Mouse (Mus musculus): ENCODE data around the gene Sorcs3.

Gene Sorcs3

GRCm38 (mm10) chr19:48700111-48700658 lies 494.4 kb downstream of the Sorcs3 start:
- DNase-seq (ENCODE audit: extremely low spot score, low spot score): no peak

- DNase-seq (ENCODE audit: extremely low spot score, low spot score): no peak
Observed at GRCm38 (mm10) chr19:48703763-48704162, 497.9 kb downstream of the Sorcs3 start.

GRCm38 (mm10) chr19:48706267-48706923 lies 500.6 kb downstream of the Sorcs3 start:
- DNase-seq (ENCODE audit: extremely low spot score, low spot score): no peak

GRCm38 (mm10) chr19:48706924-48707320 lies 501.1 kb downstream of the Sorcs3 start:
- DNase-seq (ENCODE audit: extremely low spot score, low spot score): no peak

- DNase-seq (ENCODE audit: extremely low spot score, low spot score): no peak
Observed at GRCm38 (mm10) chr19:48725851-48726419, 520.1 kb downstream of the Sorcs3 start.

- DNase-seq (ENCODE audit: extremely low spot score, low spot score): no peak
Observed at GRCm38 (mm10) chr19:48727048-48727447, 521.2 kb downstream of the Sorcs3 start.

- no peak for DNase-seq (ENCODE audit: extremely low spot score, low spot score)
Observed at GRCm38 (mm10) chr19:48727601-48728000, 521.8 kb downstream of the Sorcs3 start.

GRCm38 (mm10) chr19:48731731-48732130 lies 525.9 kb downstream of the Sorcs3 start:
- DNase-seq (ENCODE audit: extremely low spot score, low spot score): no peak

GRCm38 (mm10) chr19:48734370-48734769 lies 528.5 kb downstream of the Sorcs3 start:
- no peak for DNase-seq (ENCODE audit: extremely low spot score, low spot score)

- no peak for DNase-seq (ENCODE audit: extremely low spot score, low spot score)
Observed at GRCm38 (mm10) chr19:48737554-48737953, 531.7 kb downstream of the Sorcs3 start.

GRCm38 (mm10) chr19:48755156-48755555 lies 549.3 kb downstream of the Sorcs3 start:
- no peak for DNase-seq (ENCODE audit: extremely low spot score, low spot score)

GRCm38 (mm10) chr19:48756831-48757230 lies 551.0 kb downstream of the Sorcs3 start:
- no peak for DNase-seq (ENCODE audit: extremely low spot score, low spot score)

GRCm38 (mm10) chr19:48766524-48766923 lies 560.7 kb downstream of the Sorcs3 start:
- no peak for DNase-seq (ENCODE audit: extremely low spot score, low spot score)

GRCm38 (mm10) chr19:48771565-48771964 lies 565.7 kb downstream of the Sorcs3 start:
- no peak for DNase-seq (ENCODE audit: extremely low spot score, low spot score)

- no peak for DNase-seq (ENCODE audit: extremely low spot score, low spot score)
Observed at GRCm38 (mm10) chr19:48779095-48779765, 573.4 kb downstream of the Sorcs3 start.

GRCm38 (mm10) chr19:48780813-48781212 lies 575.0 kb downstream of the Sorcs3 start:
- DNase-seq (ENCODE audit: extremely low spot score, low spot score): no peak

- DNase-seq (ENCODE audit: extremely low spot score, low spot score): no peak
Observed at GRCm38 (mm10) chr19:48782024-48782721, 576.3 kb downstream of the Sorcs3 start.

- no peak for DNase-seq (ENCODE audit: extremely low spot score, low spot score)
Observed at GRCm38 (mm10) chr19:48787269-48787668, 581.4 kb downstream of the Sorcs3 start.

GRCm38 (mm10) chr19:48804546-48804945 lies 598.7 kb downstream of the Sorcs3 start:
- DNase-seq (ENCODE audit: extremely low spot score, low spot score): no peak

- DNase-seq (ENCODE audit: extremely low spot score, low spot score): no peak
Observed at GRCm38 (mm10) chr19:48811541-48811940, 605.7 kb downstream of the Sorcs3 start.

- no peak for DNase-seq (ENCODE audit: extremely low spot score, low spot score)
Observed at GRCm38 (mm10) chr19:48813823-48814222, 608.0 kb downstream of the Sorcs3 start.

GRCm38 (mm10) chr19:48815064-48815463 lies 609.2 kb downstream of the Sorcs3 start:
- DNase-seq (ENCODE audit: extremely low spot score, low spot score): no peak
